In the genomic region with DNA sequence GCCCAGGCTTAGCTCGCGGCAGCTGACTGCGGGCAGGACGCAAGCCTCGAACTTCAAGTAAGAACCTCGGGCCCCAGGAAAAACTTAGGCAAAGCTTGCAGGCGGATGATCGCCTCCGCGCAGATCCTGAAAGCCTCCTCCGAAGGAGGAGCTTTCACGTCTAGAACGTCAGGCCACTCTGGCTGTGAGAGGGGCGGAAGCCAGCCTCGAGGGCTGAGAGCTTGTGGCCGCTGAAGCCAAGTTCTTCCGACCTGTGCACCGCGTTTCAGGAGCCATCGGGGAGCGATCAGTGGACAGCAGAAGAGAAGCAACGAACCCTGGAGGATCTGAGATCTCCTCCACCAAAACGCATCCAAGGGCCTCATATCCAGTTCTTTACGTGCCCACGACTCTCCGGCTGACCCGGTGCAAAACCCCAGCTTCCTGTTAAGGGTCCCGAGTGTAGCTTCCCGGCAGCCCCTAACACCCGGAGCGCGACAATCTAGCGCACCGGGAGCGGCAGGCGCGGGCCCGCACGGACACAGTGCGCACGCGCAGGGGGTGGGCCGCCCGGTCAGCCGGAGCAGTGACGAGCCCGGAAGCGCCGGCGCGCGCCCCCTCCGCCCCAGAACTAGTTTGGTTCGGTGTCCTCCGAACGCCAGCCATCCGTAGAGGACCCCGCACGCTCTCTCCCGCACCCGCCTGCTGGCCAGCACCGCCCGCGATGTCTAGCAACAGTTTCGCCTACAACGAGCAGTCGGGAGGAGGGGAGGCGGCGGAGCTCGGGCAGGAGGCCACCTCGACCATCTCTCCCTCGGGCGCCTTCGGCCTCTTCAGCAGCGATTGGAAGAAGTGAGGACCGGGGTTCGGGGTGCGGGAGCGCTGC, we compare ENCODE assay signal across 8 mouse cellular contexts. TPM values are rescaled to one million over a fixed set of nuclear protein-coding genes. Genes with fewer than 3 reads are reported as not detected.
DNase-seq lines count a peak whose midpoint lies in the region; ATAC-seq lines count a peak whose summit lies in the region.

A gene (plus strand): TSS at position 560 of the 865 bp plus-strand sequence.

- ATAC-seq in hindbrain, embryonic 13.5 days (ENCODE audit: low FRiP score) = peak; percentile 98

- DNase-seq in R1 (ENCODE audit: low read depth, low spot score) = peak; percentile 88
- DNase-seq in cerebellum, postnatal 14 days = peak; percentile 91 to 94
- DNase-seq in frontal cortex, postnatal 14 days (ENCODE audit: low spot score in 2 of 2) = peak; percentile 74 to 81
- peak; percentile 69 for DNase-seq in left cerebral cortex, adult 11 months (ENCODE audit: low spot score)
- DNase-seq in lung, postnatal 4 days = peak; percentile 92 to 95
- DNase-seq in retina, postnatal 7 days (ENCODE audit: low read depth, low spot score) = peak; percentile 80
- peak; percentile 87 for DNase-seq in urinary bladder, adult 2 months (ENCODE audit: low spot score)

- peak within 1 kb of the TSS; percentile 85 for H3K4me3 ChIP-seq in hindbrain, embryonic 13.5 days

- peak within 1 kb of the TSS; percentile 91 for H3K4me2 ChIP-seq in hindbrain, embryonic 13.5 days

- H3K27me3 ChIP-seq in hindbrain, embryonic 13.5 days = no peaks in the 10 kb centered on the region

- H3K27ac ChIP-seq in hindbrain, embryonic 13.5 days = peak within 1 kb of the TSS; percentile 88

- peaks cover 19% of the 10 kb centered on the region for H3K4me1 ChIP-seq in hindbrain, embryonic 13.5 days (replicated peaks)

- no peaks in the 10 kb centered on the region for H3K9me3 ChIP-seq in hindbrain, embryonic 13.5 days

- H3K9ac ChIP-seq in hindbrain, embryonic 13.5 days = peak within 1 kb of the TSS; percentile 87

- WGBS in hindbrain, embryonic 13.5 days = under 1% methylated on average over 65 of the region's 79 CpGs

- H3K36me3 ChIP-seq in hindbrain, embryonic 13.5 days = no peaks in the 10 kb centered on the region

RNA-seq across cellular contexts. Expression of the gene that starts here (rescaled TPM):
- polyA plus RNA-seq in hindbrain, embryonic 13.5 days (2015; fragmentation: Nextera tagmentation; extraction: Ambion mirVana) = 31.6 and 33.0 TPM in 2 replicates
- 48.0 and 63.8 TPM in 2 replicates for polyA plus RNA-seq in urinary bladder, adult 2 months (2012; rRNA removed)

Comparison
In these comparisons a context has a peak if more than half of its experiments do, and no peak if none do; other contexts are left out.
1. Peak in every context shown above with its lines: DNase-seq, ATAC-seq, H3K4me3 ChIP-seq and H3K27ac ChIP-seq.